Mouse (Mus musculus) cerebellum, adult 11-12 months (tissue): ENCODE measurements around the gene Dnajb14.
A peak's percentile ranks its signal among the peaks of the same experiment; 100 is the strongest.
"Not testable (repeated sequence)": the region's sequence is repeated elsewhere in the genome, so short reads cannot be mapped to it uniquely, and the experiment has no call there.

Experiments used
- DNase-seq: peaks from one replicate; pipeline ENCODE4 v3.0.0; 2022

The Dnajb14 gene

GRCm38 (mm10) chr3:137954256-137954916 lies 86.9 kb downstream of the Dnajb14 start:
- no peak for DNase-seq

- no peak for DNase-seq
Measured at GRCm38 (mm10) chr3:137955560-137956081, 88.1 kb downstream of the Dnajb14 start.

GRCm38 (mm10) chr3:137957864-137958263 lies 90.4 kb downstream of the Dnajb14 start:
- DNase-seq: no peak

GRCm38 (mm10) chr3:137958352-137958751 lies 90.9 kb downstream of the Dnajb14 start:
- DNase-seq: no peak

- DNase-seq: peak; percentile 10
Measured at GRCm38 (mm10) chr3:137959456-137959855, 92.0 kb downstream of the Dnajb14 start.

GRCm38 (mm10) chr3:137961736-137962385 lies 94.4 kb downstream of the Dnajb14 start:
- DNase-seq: peak; percentile 60

GRCm38 (mm10) chr3:137963508-137963907 lies 96.0 kb downstream of the Dnajb14 start:
- no peak for DNase-seq

- DNase-seq: not testable (repeated sequence)
Measured at GRCm38 (mm10) chr3:137964014-137964413, 96.5 kb downstream of the Dnajb14 start.
